Comparison of ENCODE assay signal across 8 mouse cellular contexts in the genomic region with DNA sequence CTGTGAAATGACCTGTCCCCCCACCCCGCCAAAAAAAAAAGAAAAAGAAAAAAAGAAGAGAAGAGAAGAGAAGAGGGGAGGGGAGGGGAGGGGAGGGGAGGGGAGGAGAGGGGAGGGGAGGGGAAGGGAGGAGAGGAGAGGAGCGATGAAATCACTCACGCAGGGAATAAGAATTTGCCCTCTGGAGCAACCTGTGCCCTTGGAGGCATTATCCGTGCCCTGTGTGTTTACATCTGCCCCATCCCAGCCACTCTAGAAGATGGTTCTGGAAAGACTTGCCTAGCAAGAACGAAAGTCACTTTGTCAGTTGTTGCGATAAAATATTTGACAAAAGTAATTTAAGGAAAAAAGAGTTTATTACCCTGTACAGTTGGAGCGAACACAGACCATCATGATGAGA. TPM values are rescaled to one million over a fixed set of nuclear protein-coding genes. Genes with fewer than 3 reads are reported as not detected.
A peak's percentile ranks its signal among the peaks of the same experiment; 100 is the strongest.
DNase-seq lines count a peak whose midpoint lies in the region; ATAC-seq and TF ChIP-seq lines count a peak whose summit lies in the region.

No protein-coding gene starts in this region.

- 33% methylated on average over 7 of the region's 7 CpGs for WGBS in limb, embryonic 14.5 days
- WGBS in stomach, postnatal 0 days = 22% methylated on average over 6 of the region's 7 CpGs

- H3K9me3 ChIP-seq in limb, embryonic 14.5 days (ENCODE audit: control insufficient read depth, low read length) = no peaks in the 10 kb centered on the region
- H3K9me3 ChIP-seq in stomach, postnatal 0 days (ENCODE audit: control insufficient read depth, low read length) = no peaks in the 10 kb centered on the region

- no peaks in the 10 kb centered on the region for H3K36me3 ChIP-seq in limb, embryonic 14.5 days (ENCODE audit: control insufficient read depth, insufficient read depth, low read length)
- no peaks in the 10 kb centered on the region for H3K36me3 ChIP-seq in stomach, postnatal 0 days (ENCODE audit: control insufficient read depth, insufficient read depth, low read length)

- peaks cover 9% of the 10 kb centered on the region; the same call in 1 of the 2 replicates for H3K4me1 ChIP-seq in limb, embryonic 14.5 days (ENCODE audit: control insufficient read depth, insufficient read depth, low read length)
- no peaks in the 10 kb centered on the region for H3K4me1 ChIP-seq in stomach, postnatal 0 days (replicated peaks; ENCODE audit: control insufficient read depth, insufficient read depth)

- H3K27me3 ChIP-seq in limb, embryonic 14.5 days (ENCODE audit: control insufficient read depth, insufficient read depth, low read length) = no peaks in the 10 kb centered on the region
- no peaks in the 10 kb centered on the region for H3K27me3 ChIP-seq in stomach, postnatal 0 days (ENCODE audit: control insufficient read depth, insufficient read depth, low read length)

- peak overlapping the region; percentile 86; the same call in 1 of the 2 replicates for H3K4me2 ChIP-seq in limb, embryonic 14.5 days (replicated peaks; ENCODE audit: low read depth, low read length, severe bottlenecking)
- H3K4me2 ChIP-seq in stomach, postnatal 0 days (replicated peaks; ENCODE audit: low read depth) = peak overlapping the region; percentile 87

- no peak for TF ChIP-seq CTCF in stomach, postnatal 0 days (IDR thresholded peaks at IDR 0.05; ENCODE audit: low read depth)

- no peak for TF ChIP-seq POLR2A in limb, embryonic 14.5 days (IDR thresholded peaks at IDR 0.05; ENCODE audit: borderline replicate concordance, extremely low read depth, insufficient read depth, insufficient read length)

- peak overlapping the region; percentile 100 for H3K4me3 ChIP-seq in limb, embryonic 14.5 days (replicated peaks; ENCODE audit: low read length)
- peak overlapping the region; percentile 99; the same call in 1 of the 2 replicates for H3K4me3 ChIP-seq in stomach, postnatal 0 days (ENCODE audit: low read depth, low read length)

- H3K9ac ChIP-seq in limb, embryonic 14.5 days (ENCODE audit: low read depth, low read length, severe bottlenecking) = no peak overlapping the region
- H3K9ac ChIP-seq in stomach, postnatal 0 days (ENCODE audit: low read length) = no peak overlapping the region

- no peak for TF ChIP-seq EP300 in stomach, postnatal 0 days (optimal IDR thresholded peaks at IDR 0.05)

- no peak for ATAC-seq in limb, embryonic 14.5 days (ENCODE audit: low FRiP score, low read depth)
- no peak for ATAC-seq in stomach, postnatal 0 days (ENCODE audit: low FRiP score, low TSS enrichment)

- H3K27ac ChIP-seq in limb, embryonic 14.5 days (replicated peaks; ENCODE audit: low read depth, low read length) = no peak overlapping the region
- H3K27ac ChIP-seq in stomach, postnatal 0 days (replicated peaks) = no peak overlapping the region

- DNase-seq in embryo, embryonic 10 days (ENCODE audit: low spot score) = peak; percentile 18
- no peak for DNase-seq in embryo, embryonic 9.5 days (ENCODE audit: extremely low spot score)
- peak; percentile 15 for DNase-seq in retina, adult 2 months (ENCODE audit: low read depth, low spot score)
- DNase-seq in retina, embryonic 14.5 days (ENCODE audit: low spot score) = no peak
- DNase-seq in limb, embryonic 14.5 days (ENCODE audit: low spot score) = no peak
- DNase-seq in stomach, postnatal 0 days (ENCODE audit: low spot score) = no peak
- DNase-seq in natural killer cell, adult 2 months (ENCODE audit: low spot score in 2 of 2) = no peak
- DNase-seq in layer of hippocampus, postnatal 36 days = no peak

RNA-seq across cellular contexts. Expression of gene Jak1, which starts 0.4 kb away (rescaled TPM):
- polyA plus RNA-seq in limb, embryonic 14.5 days (2012; rRNA removed) = 50.0 and 59.7 TPM in 2 replicates
- polyA plus RNA-seq in limb, embryonic 14.5 days (2014; fragmentation: Nextera tagmentation; extraction: Ambion mirVana) = 105 and 111 TPM in 2 replicates
- 34.1 and 34.3 TPM in 2 replicates for polyA plus RNA-seq in stomach, postnatal 0 days (2015; fragmentation: Nextera tagmentation; extraction: Ambion mirVana)
- total RNA-seq in layer of hippocampus, postnatal 36 days (2021) = 100 to 1,000 TPM; 123 to 126 TPM

Comparison
In these comparisons a context has a peak if more than half of its experiments do, and no peak if none do; other contexts are left out.
1. DNase-seq: peak in embryo, embryonic 10 days (single experiment) and retina, adult 2 months (single experiment); none in embryo, embryonic 9.5 days (single experiment), retina, embryonic 14.5 days (single experiment), limb, embryonic 14.5 days (single experiment), stomach, postnatal 0 days (single experiment), natural killer cell, adult 2 months (0 of 2) and layer of hippocampus, postnatal 36 days (0 of 2).